Mouse (Mus musculus) heart, postnatal 14 days (tissue): ENCODE measurements around the gene Rtl10. TPM values are rescaled to one million over a fixed set of nuclear protein-coding genes. Genes with fewer than 3 reads are reported as not detected.

ENCODE experiments used
- DNase-seq, 2 experiments: peaks; one replicate each; pipeline ENCODE4 v3.0.0; 2021 to 2022
- intact Hi-C: fragments of 180-260 bp; cut with DNase I; formaldehyde crosslinking; loops from one replicate; pipeline ENCODE4 v1.15.1; 2025
- long read RNA-seq, 2 experiments: library from polyadenylated mRNA; stranded (forward); transcript quantifications; one replicate each; pipeline ENCODE4 v2.0.0; 2021
- total RNA-seq, 2 experiments: library from RNA; stranded (reverse); gene quantifications; 2 replicates each; pipeline ENCODE4 v1.2.3; 2021

Rtl10 gene
- total RNA-seq: 1 to 10 TPM; 2.5 to 4.3 TPM
- long read RNA-seq, experiment 1: 0 reads
- long read RNA-seq, experiment 2: 0 reads

- intact Hi-C loops: no loop called here
- peak; percentile 97 to 98 for DNase-seq
These were observed at the start of gene Rtl10, which contains the start of gene Gnb1l for GRCm38 (mm10) chr16:18498558-18498990. Gene Rtl10, plus strand, starts transcription at chr16:18498901. Gene Gnb1l, plus strand, starts transcription at chr16:18498713.

- intact Hi-C loops: no loop called here
- no peak for DNase-seq
These were observed 49.7 kb upstream of the Rtl10 start for GRCm38 (mm10) chr16:18449005-18449404.

- DNase-seq: no peak
- intact Hi-C loops: no loop called here
These were observed 47.1 kb upstream of the Rtl10 start for GRCm38 (mm10) chr16:18451486-18452181.

- intact Hi-C loops: no loop called here
- no peak for DNase-seq
These were observed 46.3 kb upstream of the Rtl10 start for GRCm38 (mm10) chr16:18452361-18452862.

- peak in 1 of 2 experiments; percentile 17 for DNase-seq
- intact Hi-C loops: no loop called here
These were observed 44.9 kb upstream of the Rtl10 start for GRCm38 (mm10) chr16:18453846-18454245.

- intact Hi-C loops: no loop called here
- no peak for DNase-seq
These were observed 43.3 kb upstream of the Rtl10 start for GRCm38 (mm10) chr16:18455407-18455806.

GRCm38 (mm10) chr16:18458661-18459060 lies 40.0 kb upstream of the Rtl10 start:
- intact Hi-C loops: no loop called here

GRCm38 (mm10) chr16:18459335-18459954 lies 39.3 kb upstream of the Rtl10 start:
- peak in 1 of 2 experiments; percentile 18 for DNase-seq
- intact Hi-C loops: no loop called here

More at GRCm38 (mm10) chr16:18458661-18459060, 40.0 kb upstream of the Rtl10 start:
- DNase-seq: no peak

GRCm38 (mm10) chr16:18459955-18460370 lies 38.7 kb upstream of the Rtl10 start:
- peak; percentile 37 to 40 for DNase-seq
- intact Hi-C loops: no loop called here

GRCm38 (mm10) chr16:18460826-18461225 lies 37.9 kb upstream of the Rtl10 start:
- DNase-seq: no peak
- intact Hi-C loops: no loop called here

- intact Hi-C loops: no loop called here
These were observed 36.7 kb upstream of the Rtl10 start for GRCm38 (mm10) chr16:18462031-18462430.

GRCm38 (mm10) chr16:18462598-18462997 lies 36.1 kb upstream of the Rtl10 start:
- intact Hi-C loops: no loop called here
- peak; percentile 30 to 32 for DNase-seq

More at GRCm38 (mm10) chr16:18462031-18462430, 36.7 kb upstream of the Rtl10 start:
- DNase-seq: no peak

- intact Hi-C loops: no loop called here
These were observed 34.4 kb upstream of the Rtl10 start for GRCm38 (mm10) chr16:18464271-18464670.

GRCm38 (mm10) chr16:18470829-18471228 lies 27.9 kb upstream of the Rtl10 start:
- DNase-seq: no peak
- intact Hi-C loops: no loop called here

More at GRCm38 (mm10) chr16:18464271-18464670, 34.4 kb upstream of the Rtl10 start:
- DNase-seq: peak; percentile 43 to 47

GRCm38 (mm10) chr16:18471381-18471955 lies 27.2 kb upstream of the Rtl10 start:
- DNase-seq: no peak
- intact Hi-C loops: no loop called here

- no peak for DNase-seq
- intact Hi-C loops: no loop called here
These were observed 26.7 kb upstream of the Rtl10 start for GRCm38 (mm10) chr16:18471976-18472375.

- no peak for DNase-seq
- intact Hi-C loops: no loop called here
These were observed 26.3 kb upstream of the Rtl10 start for GRCm38 (mm10) chr16:18472416-18472815.

- DNase-seq: no peak
- intact Hi-C loops: no loop called here
These were observed 25.7 kb upstream of the Rtl10 start for GRCm38 (mm10) chr16:18472976-18473375.

GRCm38 (mm10) chr16:18474021-18474420 lies 24.7 kb upstream of the Rtl10 start:
- intact Hi-C loops: no loop called here
- DNase-seq: no peak

- DNase-seq: no peak
- intact Hi-C loops: no loop called here
These were observed 20.7 kb upstream of the Rtl10 start for GRCm38 (mm10) chr16:18477996-18478395.

- intact Hi-C loops: no loop called here
- DNase-seq: no peak
These were observed 19.0 kb upstream of the Rtl10 start for GRCm38 (mm10) chr16:18479667-18480066.
